10 mouse cellular contexts compared by ENCODE assay signal in the genomic region with DNA sequence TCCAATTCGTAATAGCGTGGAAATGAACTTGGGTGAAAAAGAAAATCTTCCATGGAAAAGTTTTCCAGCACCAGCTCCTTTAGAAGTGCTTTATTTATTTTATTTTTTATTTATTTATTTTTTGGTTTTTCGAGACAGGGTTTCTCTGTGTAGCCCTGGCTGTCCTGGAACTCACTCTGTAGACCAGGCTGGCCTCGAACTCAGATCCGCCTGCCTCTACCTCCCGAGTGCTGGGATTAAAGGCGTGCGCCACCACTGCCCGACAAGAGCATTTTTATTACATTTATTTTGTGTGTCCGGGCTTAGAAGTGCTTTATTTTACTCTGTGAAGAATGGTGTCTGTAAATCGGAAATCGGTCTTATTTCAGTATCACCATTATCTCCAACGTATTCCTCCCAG. TPM values are rescaled to one million over a fixed set of nuclear protein-coding genes. Genes with fewer than 3 reads are reported as not detected.
DNase-seq lines count a peak whose midpoint lies in the region; ATAC-seq and TF ChIP-seq lines count a peak whose summit lies in the region.
"Not testable (repeated sequence)": the region's sequence is repeated elsewhere in the genome, so short reads cannot be mapped to it uniquely, and the experiment has no call there.
"Had no signal": no experiment of that assay in that cellular context is flagged by ENCODE, and none has a peak within 500 bp of the region (broad histone marks: within the 10 kb centered on the region; RNA-seq: fewer than 3 reads in every experiment).

No protein-coding gene starts in this region.

- ATAC-seq in embryonic facial prominence, embryonic 13.5 days (ENCODE audit: insufficient number of reproducible peaks, insufficient read depth, low FRiP score, low TSS enrichment, low read depth); heart, embryonic 12.5 days (ENCODE audit: insufficient number of reproducible peaks, low FRiP score); intestine, postnatal 0 days: not testable (repeated sequence)
- peak; percentile 8; the same call in 1 of the 2 replicates for ATAC-seq in lung, embryonic 14.5 days (ENCODE audit: insufficient read depth)
- peak; percentile 56 for ATAC-seq in neural tube, embryonic 12.5 days (ENCODE audit: low FRiP score, low read depth)

- not testable (repeated sequence) for H3K27me3 ChIP-seq in embryonic facial prominence, embryonic 13.5 days; heart, embryonic 12.5 days (replicated peaks); intestine, postnatal 0 days (replicated peaks; ENCODE audit: control insufficient read depth, insufficient read depth, low read length); lung, embryonic 14.5 days (ENCODE audit: insufficient read depth, low read length); neural tube, embryonic 12.5 days (replicated peaks); testis, adult 2 months (ENCODE audit: control insufficient read depth, insufficient read depth, low read length)

- H3K9ac ChIP-seq in embryonic facial prominence, embryonic 13.5 days = peak overlapping the region; percentile 97
- peak overlapping the region; percentile 96 for H3K9ac ChIP-seq in heart, embryonic 12.5 days
- H3K9ac ChIP-seq in intestine, postnatal 0 days (ENCODE audit: low read depth, low read length) = peak overlapping the region; percentile 98
- peak overlapping the region; percentile 98 for H3K9ac ChIP-seq in lung, embryonic 14.5 days
- H3K9ac ChIP-seq in neural tube, embryonic 12.5 days = peak overlapping the region; percentile 91; the same call in 1 of the 2 replicates

- TF ChIP-seq POLR2A in testis, adult 2 months (IDR thresholded peaks at IDR 0.05; ENCODE audit: control insufficient read depth, low read depth, low read length) = not testable (repeated sequence)

- DNase-seq in adrenal gland, adult 2 months = peak; percentile 20
- peak; percentile 23 for DNase-seq in left cerebral cortex, adult 11 months (ENCODE audit: low spot score)
- DNase-seq in lung, embryonic 14.5 days = not testable (repeated sequence)

- peak overlapping the region; percentile 70 for H3K4me2 ChIP-seq in embryonic facial prominence, embryonic 13.5 days
- H3K4me2 ChIP-seq in heart, embryonic 12.5 days = peak overlapping the region; percentile 91
- H3K4me2 ChIP-seq in intestine, postnatal 0 days (replicated peaks; ENCODE audit: low read depth) = peak overlapping the region; percentile 71
- peak overlapping the region; percentile 89 for H3K4me2 ChIP-seq in lung, embryonic 14.5 days
- peak overlapping the region; percentile 82 for H3K4me2 ChIP-seq in neural tube, embryonic 12.5 days (replicated peaks)

- WGBS in embryonic facial prominence, embryonic 13.5 days = 19% methylated on average over 13 of the region's 13 CpGs
- 17% methylated on average over 13 of the region's 13 CpGs for WGBS in heart, embryonic 12.5 days
- WGBS in intestine, postnatal 0 days = 13% methylated on average over 13 of the region's 13 CpGs
- whole genome bisulfite sequencing in lung, embryonic 14.5 days = 16% methylated on average over 13 of the region's 13 CpGs
- 23% methylated on average over 13 of the region's 13 CpGs for WGBS in neural tube, embryonic 12.5 days

- H3K4me3 ChIP-seq in embryonic facial prominence, embryonic 13.5 days = peak overlapping the region; percentile 92
- H3K4me3 ChIP-seq in heart, embryonic 12.5 days = peak overlapping the region; percentile 98
- peak overlapping the region; percentile 96 for H3K4me3 ChIP-seq in intestine, postnatal 0 days (ENCODE audit: low read depth, low read length)
- H3K4me3 ChIP-seq in lung, embryonic 14.5 days (ENCODE audit: low read depth, low read length) = peak overlapping the region; percentile 97
- H3K4me3 ChIP-seq in neural tube, embryonic 12.5 days = peak overlapping the region; percentile 93
- peak overlapping the region; percentile 96 for H3K4me3 ChIP-seq in testis, adult 2 months (ENCODE audit: control insufficient read depth, low read depth, low read length)

- H3K36me3 ChIP-seq in embryonic facial prominence, embryonic 13.5 days; heart, embryonic 12.5 days; intestine, postnatal 0 days (ENCODE audit: control insufficient read depth, insufficient read depth); lung, embryonic 14.5 days (ENCODE audit: insufficient read depth); neural tube, embryonic 12.5 days; testis, adult 2 months (ENCODE audit: control insufficient read depth, insufficient read depth, low read length): not testable (repeated sequence)

- peak overlapping the region; percentile 99 for H3K27ac ChIP-seq in embryonic facial prominence, embryonic 13.5 days
- H3K27ac ChIP-seq in heart, embryonic 12.5 days (ENCODE audit: poor library complexity, severe bottlenecking) = peak overlapping the region; percentile 100
- peak overlapping the region; percentile 98 for H3K27ac ChIP-seq in intestine, postnatal 0 days (ENCODE audit: low read depth, low read length)
- peak overlapping the region; percentile 99 for H3K27ac ChIP-seq in lung, embryonic 14.5 days (ENCODE audit: low read depth)
- H3K27ac ChIP-seq in neural tube, embryonic 12.5 days = peak overlapping the region; percentile 93
- peak overlapping the region; percentile 1; the same call in 1 of the 2 replicates for H3K27ac ChIP-seq in testis, adult 2 months (ENCODE audit: control insufficient read depth, insufficient read depth, low read depth, low read length)

- H3K9me3 ChIP-seq in embryonic facial prominence, embryonic 13.5 days; heart, embryonic 12.5 days (replicated peaks); intestine, postnatal 0 days (ENCODE audit: control insufficient read depth); lung, embryonic 14.5 days (ENCODE audit: low read depth, low read length); neural tube, embryonic 12.5 days: not testable (repeated sequence)

- H3K4me1 ChIP-seq in embryonic facial prominence, embryonic 13.5 days = peaks cover 20% of the 10 kb centered on the region
- peaks cover 22% of the 10 kb centered on the region for H3K4me1 ChIP-seq in heart, embryonic 12.5 days (replicated peaks)
- not testable (repeated sequence) for H3K4me1 ChIP-seq in intestine, postnatal 0 days (replicated peaks; ENCODE audit: control insufficient read depth, insufficient read depth, low read length); lung, embryonic 14.5 days (ENCODE audit: insufficient read depth); testis, adult 2 months (ENCODE audit: control insufficient read depth, insufficient read depth, low read length)
- H3K4me1 ChIP-seq in neural tube, embryonic 12.5 days = peaks cover 19% of the 10 kb centered on the region

- TF ChIP-seq CTCF in intestine, postnatal 0 days (IDR thresholded peaks at IDR 0.05; ENCODE audit: low read depth); lung, embryonic 14.5 days (IDR thresholded peaks at IDR 0.05; ENCODE audit: low read depth); testis, adult 2 months (IDR thresholded peaks at IDR 0.05; ENCODE audit: control insufficient read depth, insufficient read depth, insufficient replicate concordance, low read depth, low read length): not testable (repeated sequence)

RNA-seq across cellular contexts. Expression of a gene that starts 0.4 kb away (rescaled TPM):
- 10 to 100 TPM; 66.3 to 95.7 TPM for total RNA-seq in adrenal gland, adult 2 months (2021)
- 2.0 and 3.2 TPM in 2 replicates for polyA plus RNA-seq in adrenal gland, adult 2 months (2012; rRNA removed)
- polyA plus RNA-seq in embryonic facial prominence, embryonic 13.5 days (2015; fragmentation: Nextera tagmentation; extraction: Ambion mirVana) = 95.6 and 101 TPM in 2 replicates
- polyA plus RNA-seq in heart, embryonic 12.5 days (2016; fragmentation: Nextera tagmentation; extraction: Ambion mirVana) = 61.0 and 66.6 TPM in 2 replicates
- polyA plus RNA-seq in intestine, postnatal 0 days (2015; fragmentation: Nextera tagmentation; extraction: Ambion mirVana) = 44.2 and 51.2 TPM in 2 replicates
- 81.3 and 83.5 TPM in 2 replicates for polyA plus RNA-seq in lung, embryonic 14.5 days (2014; fragmentation: Nextera tagmentation; extraction: Ambion mirVana)
- polyA plus RNA-seq in neural tube, embryonic 12.5 days (2016; fragmentation: Nextera tagmentation; extraction: Ambion mirVana) = 81.2 and 88.8 TPM in 2 replicates
- 9.4 and 10.6 TPM in 2 replicates for polyA plus RNA-seq in testis, adult 2 months (2012; rRNA removed)

RNA-seq across cellular contexts. Expression of a gene that starts 49.4 kb away (rescaled TPM):
- 1 to 10 TPM; 1.1 to 1.4 TPM for total RNA-seq in adrenal gland, adult 2 months (2021)
- polyA plus RNA-seq in adrenal gland, adult 2 months (2012; rRNA removed) = 0.20 and 0.46 TPM in 2 replicates
- polyA plus RNA-seq in embryonic facial prominence, embryonic 13.5 days (2015; fragmentation: Nextera tagmentation; extraction: Ambion mirVana) = 0.73 and 0.87 TPM in 2 replicates
- polyA plus RNA-seq in heart, embryonic 12.5 days (2016; fragmentation: Nextera tagmentation; extraction: Ambion mirVana) = 1.6 and 1.7 TPM in 2 replicates
- polyA plus RNA-seq in intestine, postnatal 0 days (2015; fragmentation: Nextera tagmentation; extraction: Ambion mirVana) = 0.54 and 0.59 TPM in 2 replicates
- polyA plus RNA-seq in lung, embryonic 14.5 days (2014; fragmentation: Nextera tagmentation; extraction: Ambion mirVana) = 2.1 and 2.3 TPM in 2 replicates
- polyA plus RNA-seq in neural tube, embryonic 12.5 days (2016; fragmentation: Nextera tagmentation; extraction: Ambion mirVana) = 0.40 and 0.84 TPM in 2 replicates
- 119 and 125 TPM in 2 replicates for polyA plus RNA-seq in testis, adult 2 months (2012; rRNA removed)
- total RNA-seq: megakaryocyte, adult 5-6 weeks had no signal

RNA-seq across cellular contexts. Expression of a gene that starts 49.5 kb away (rescaled TPM):
- total RNA-seq in adrenal gland, adult 2 months (2021) = not detected
- polyA plus RNA-seq in adrenal gland, adult 2 months (2012; rRNA removed) = not detected in 2 replicates
- not detected in 2 replicates for polyA plus RNA-seq in embryonic facial prominence, embryonic 13.5 days (2015; fragmentation: Nextera tagmentation; extraction: Ambion mirVana)
- not detected in 2 replicates for polyA plus RNA-seq in heart, embryonic 12.5 days (2016; fragmentation: Nextera tagmentation; extraction: Ambion mirVana)
- not detected in 2 replicates for polyA plus RNA-seq in intestine, postnatal 0 days (2015; fragmentation: Nextera tagmentation; extraction: Ambion mirVana)
- not detected in 2 replicates for polyA plus RNA-seq in lung, embryonic 14.5 days (2014; fragmentation: Nextera tagmentation; extraction: Ambion mirVana)
- not detected in 2 replicates for polyA plus RNA-seq in neural tube, embryonic 12.5 days (2016; fragmentation: Nextera tagmentation; extraction: Ambion mirVana)
- 68.0 and 84.4 TPM in 2 replicates for polyA plus RNA-seq in testis, adult 2 months (2012; rRNA removed)
- total RNA-seq: megakaryocyte, adult 5-6 weeks had no signal
- polyA plus RNA-seq: brain, embryonic 14.5 days had no signal

Comparison
In these comparisons a context has a peak if more than half of its experiments do, and no peak if none do; other contexts are left out.
1. H3K27ac ChIP-seq: peak in every context shown above with its lines; median percentile 100 in heart, embryonic 12.5 days; 99 in embryonic facial prominence, embryonic 13.5 days; 99 in lung, embryonic 14.5 days; 98 in intestine, postnatal 0 days; 93 in neural tube, embryonic 12.5 days; 1 in testis, adult 2 months.
2. RNA of a gene that starts 49.4 kb away (polyA plus RNA-seq): 119 to 125 TPM in testis, adult 2 months; 2.1 to 2.3 TPM in lung, embryonic 14.5 days, 1.6 to 1.7 TPM in heart, embryonic 12.5 days, 0.40 to 0.84 TPM in neural tube, embryonic 12.5 days, 0.73 to 0.87 TPM in embryonic facial prominence, embryonic 13.5 days, 0.54 to 0.59 TPM in intestine, postnatal 0 days and 0.20 to 0.46 TPM in adrenal gland, adult 2 months; every median in the first group is over 10 times any median in the second.
3. RNA of a gene that starts 49.5 kb away (polyA plus RNA-seq): 68.0 to 84.4 TPM in testis, adult 2 months; not detected in adrenal gland, adult 2 months, not detected in embryonic facial prominence, embryonic 13.5 days, not detected in heart, embryonic 12.5 days, not detected in intestine, postnatal 0 days, not detected in lung, embryonic 14.5 days and not detected in neural tube, embryonic 12.5 days; every median in the first group is over 10 times any median in the second.
4. Peak in every context shown above with its lines, with median percentiles within 50 percentile points of each other: H3K4me2 ChIP-seq, H3K4me3 ChIP-seq and H3K9ac ChIP-seq.